Mouse (Mus musculus) liver, embryonic 14.5 days (tissue): ENCODE measurements around the gene Ormdl3. TPM values are rescaled to one million over a fixed set of nuclear protein-coding genes. Genes with fewer than 3 reads are reported as not detected.
A peak's percentile ranks its signal among the peaks of the same experiment; 100 is the strongest.

ENCODE experiments used
- ATAC-seq: fragments of 200-750 bp; cut with Nextera tagmentation; 2 replicates; pipeline ENCODE4 v1.8.0; 2017; ENCODE audit warnings: moderate number of reproducible peaks, mild to moderate bottlenecking, moderate library complexity; ENCODE audit not compliant: insufficient read depth
- DNase-seq, 3 experiments: peaks; one replicate each; pipeline ENCODE4 v3.0.0-alpha.2; 2012 to 2013; ENCODE audit warnings: low read depth in 3 of 3, low spot score in 3 of 3
- H3K27ac ChIP-seq: fragments of 300-500 bp; sonication (generic); 2 replicates; pipeline ENCODE4 v1.5.1; 2014; ENCODE audit warnings: moderate library complexity, mild to moderate bottlenecking, control low read depth, inconsistent platforms
- H3K27me3 ChIP-seq: fragments of 300-500 bp; sonication (generic); 2 replicates; pipeline ENCODE4 v1.6.1; 2014; ENCODE audit warnings: mild to moderate bottlenecking, low read length, moderate library complexity; ENCODE audit not compliant: control insufficient read depth, insufficient read depth
- H3K36me3 ChIP-seq: fragments of 300-500 bp; sonication (generic); replicated peaks from 2 replicates; pipeline ENCODE4 v1.6.1; 2014; ENCODE audit warnings: low read depth; ENCODE audit not compliant: control insufficient read depth, insufficient read depth
- H3K4me1 ChIP-seq, 2 experiments: fragments of 200-500 bp in 1 of 2; fragments of 300-500 bp in 1 of 2; sonication (generic) in 1 of 2; replicated peaks; 2 replicates each; pipeline ENCODE4 v1.6.1; 2012 to 2014; ENCODE audit warnings: antibody characterized with exemption in 1 of 2, inconsistent platforms in 1 of 2, low read length in 1 of 2; ENCODE audit not compliant: control insufficient read depth in 2 of 2, insufficient read depth in 2 of 2
- H3K4me2 ChIP-seq: fragments of 300-500 bp; sonication (generic); 2 replicates; pipeline ENCODE4 v1.6.1; 2014; ENCODE audit warnings: low read depth, mild to moderate bottlenecking, control low read depth, moderate library complexity
- H3K4me3 ChIP-seq, 2 experiments: fragments of 200-500 bp in 1 of 2; fragments of 300-500 bp in 1 of 2; sonication (generic) in 1 of 2; 2 replicates each; pipeline ENCODE4 v1.5.1; 2012 to 2014; ENCODE audit warnings: low read depth in 2 of 2, low read length in 2 of 2, mild to moderate bottlenecking in 2 of 2, control low read depth in 1 of 2, inconsistent platforms in 1 of 2, moderate library complexity in 1 of 2; ENCODE audit not compliant: insufficient read depth in 1 of 2
- H3K9ac ChIP-seq: fragments of 300-500 bp; sonication (generic); replicated peaks from 2 replicates; pipeline ENCODE4 v1.6.1; 2014; ENCODE audit warnings: mild to moderate bottlenecking, control low read depth, moderate library complexity
- H3K9me3 ChIP-seq: fragments of 300-500 bp; sonication (generic); 2 replicates; pipeline ENCODE4 v1.6.1; 2016; ENCODE audit warnings: low read length, mixed read lengths; ENCODE audit not compliant: control insufficient read depth
- CTCF ChIP-seq: IDR thresholded peaks from 2 replicates; pipeline ENCODE4 v1.5.1; 2016; ENCODE audit warnings: antibody characterized with exemption, low read depth, control low read depth
- EP300 ChIP-seq: IDR thresholded peaks from 2 replicates; pipeline ENCODE4 v1.6.1; 2016; ENCODE audit warnings: antibody characterized with exemption, low read depth
- WGBS: fragments of 180-500 bp; shearing (Covaris S2); extraction: QIAGEN DNeasy Blood & Tissue Kit; methylation state at CpG from one replicate; pipeline ENCODE4 v1.1.7; 2014; ENCODE audit not compliant: insufficient replicate concordance; 5-methylcytosine and 5-hydroxymethylcytosine counted together
- polyA plus RNA-seq, 2 experiments: library from polyadenylated mRNA; depleted of rRNA in 1 of 2; stranded (reverse) in 1 of 2; unstranded in 1 of 2; fragments of >200 nt; fragmentation: Nextera tagmentation in 1 of 2; extraction: Ambion mirVana in 1 of 2; gene quantifications; 2 replicates each; pipeline versions ENCODE4 v1.2.1 to v1.2.3; 2012 to 2014

The Ormdl3 gene
- polyA plus RNA-seq, 2 experiments = 6.4 to 27.4 TPM

GRCm38 (mm10) chr11:98553966-98554365 is 33.2 kb downstream of the Ormdl3 start:
- Histone ChIP-seq H3K4me2 (no peak overlapping the region), H3K9me3 (no peaks in the 10 kb centered on the region), H3K4me1 (peaks cover 11 to 12% of the 10 kb centered on the region in 2 experiments), H3K9ac (no peak overlapping the region), H3K27ac (no peak overlapping the region), H3K4me3 (no peak overlapping the region), H3K27me3 (peaks cover 16% of the 10 kb centered on the region), H3K36me3 (no peaks in the 10 kb centered on the region)
- DNase-seq (no peak), ATAC-seq (no peak)
- TF ChIP-seq CTCF (peak; percentile 40), EP300 (no peak)
- 80% methylated on average over 4 of the region's 4 CpGs for WGBS

DNA sequence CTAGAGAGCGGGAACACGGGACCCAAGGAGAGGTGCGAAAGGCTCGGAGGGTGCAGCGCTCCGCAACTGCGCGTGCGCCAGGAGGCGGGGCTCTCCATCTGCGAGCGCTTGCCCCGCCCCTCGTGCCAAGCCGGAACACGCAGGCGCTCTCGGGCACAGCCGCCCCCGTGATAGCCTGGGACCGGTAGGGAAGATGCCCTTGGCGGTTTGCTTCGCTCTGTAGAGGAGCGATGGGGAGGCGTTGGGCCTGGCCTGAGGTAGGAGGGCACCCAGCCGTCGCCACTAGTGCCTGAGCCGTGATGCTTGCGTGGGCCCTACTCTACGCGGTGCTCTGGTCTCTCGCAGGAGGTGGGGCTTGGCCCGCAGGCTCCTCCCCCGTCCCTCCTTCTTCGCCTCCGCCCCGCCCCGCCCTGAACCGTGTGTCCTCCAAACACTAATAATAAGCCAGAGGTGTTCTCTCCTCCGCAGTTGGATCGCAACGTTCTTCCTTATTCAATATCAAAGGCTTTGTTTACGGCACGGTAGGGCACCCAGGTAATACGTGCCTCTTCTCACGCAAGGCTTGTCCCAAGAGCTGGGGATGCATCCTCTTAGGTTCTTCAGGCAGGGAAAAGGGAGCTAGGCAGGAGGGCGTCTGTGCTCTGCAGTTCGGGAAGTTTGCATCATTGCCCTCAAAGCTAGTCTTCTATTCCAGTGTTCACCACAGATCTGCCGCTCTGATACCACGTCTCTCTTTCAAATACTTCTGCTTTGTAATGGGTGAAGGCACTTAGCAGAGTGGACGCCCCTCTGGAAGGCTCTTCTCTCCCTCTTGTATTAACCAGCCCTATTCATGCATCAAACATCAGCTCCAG is 36.0 kb downstream of the Ormdl3 start, which contains the start of gene Zpbp2:
TSS of gene Zpbp2 (plus strand) at position 123 of the 854 bp plus-strand sequence.
- TF ChIP-seq CTCF (no peak), EP300 (no peak)
- Histone ChIP-seq H3K9ac (peak within 1 kb of the TSS; percentile 74), H3K27me3 (peaks cover 44% of the 10 kb centered on the region), H3K4me1 (peaks cover 11 to 12% of the 10 kb centered on the region in 2 experiments), H3K4me3 (peak within 1 kb of the TSS; percentile 78 to 81), H3K27ac (peak within 1 kb of the TSS; percentile 65), H3K4me2 (peak within 1 kb of the TSS; percentile 95), H3K9me3 (no peaks in the 10 kb centered on the region), H3K36me3 (no peaks in the 10 kb centered on the region)
- ATAC-seq (peak; percentile 99), DNase-seq (peak; percentile 77 to 83 (median 80))
- WGBS = under 1% methylated on average over 51 of the region's 51 CpGs

DNA sequence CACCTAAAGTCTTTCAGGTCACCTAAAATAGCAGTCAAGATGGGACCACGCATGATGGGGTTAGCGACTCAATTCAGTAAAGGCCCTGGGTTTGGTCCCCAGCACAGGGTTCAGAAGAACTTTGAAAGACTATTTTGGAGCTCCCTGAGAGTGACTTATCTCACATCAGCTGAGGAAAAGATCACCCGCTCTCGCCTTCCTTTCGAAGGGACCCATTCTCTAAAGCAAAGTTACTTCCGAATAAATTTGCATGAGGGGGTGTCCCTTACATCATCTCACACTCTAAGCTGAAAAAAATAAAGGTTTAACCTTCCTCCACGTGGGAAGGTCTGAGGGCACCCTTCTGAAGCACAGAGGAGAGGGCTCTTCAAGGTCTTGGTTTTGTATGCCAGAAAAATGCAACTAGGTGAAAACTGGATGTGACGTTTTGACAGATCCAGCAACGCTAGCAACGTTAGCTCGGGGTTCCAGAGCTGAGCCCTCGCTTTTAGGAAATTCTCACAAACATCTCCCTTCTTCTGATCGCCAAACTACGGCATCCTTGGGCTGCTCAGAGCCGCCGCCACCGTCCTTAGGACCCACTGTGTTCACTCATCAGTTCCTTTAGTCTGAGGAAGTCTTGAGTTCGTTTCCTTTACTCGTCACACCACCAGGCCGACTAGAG is 36.7 kb downstream of the Ormdl3 start:
- H3K4me2 ChIP-seq = peak overlapping the region; percentile 95
- H3K9me3 ChIP-seq = no peaks in the 10 kb centered on the region
- peak overlapping the region; percentile 47 for H3K9ac ChIP-seq
- H3K4me3 ChIP-seq = peak overlapping the region; percentile 47 to 78
- 15% methylated on average over 20 of the region's 20 CpGs for WGBS
- H3K36me3 ChIP-seq = no peaks in the 10 kb centered on the region
- H3K4me1 ChIP-seq = peaks cover 11 to 12% of the 10 kb centered on the region in 2 experiments
- H3K27me3 ChIP-seq = peaks cover 52% of the 10 kb centered on the region
- TF ChIP-seq CTCF (no peak), EP300 (no peak)
- ATAC-seq (no peak), DNase-seq (no peak)
- H3K27ac ChIP-seq = no peak overlapping the region

DNA sequence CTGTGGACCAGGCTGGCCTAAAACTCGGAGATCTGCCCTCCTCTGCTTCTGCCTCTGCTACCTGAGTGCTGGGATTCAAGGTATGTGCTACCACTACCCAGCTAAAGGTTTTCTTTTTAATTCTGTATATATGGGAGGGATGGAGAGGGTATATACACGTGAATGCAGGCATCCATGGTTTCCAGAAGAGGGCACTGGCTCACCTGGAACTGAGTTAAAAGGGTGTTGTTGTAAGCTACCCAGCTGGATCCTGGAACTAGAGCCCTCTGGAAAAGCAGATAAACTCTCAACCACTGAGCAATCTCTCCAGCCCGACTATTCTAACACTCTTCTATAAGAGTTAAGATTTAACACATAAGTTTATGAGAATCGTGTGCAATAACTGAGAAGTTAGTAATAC is 37.8 kb downstream of the Ormdl3 start:
- ATAC-seq (no peak), DNase-seq (no peak)
- Histone ChIP-seq H3K4me1 (peaks cover 11 to 12% of the 10 kb centered on the region in 2 experiments), H3K9ac (no peak overlapping the region), H3K4me2 (no peak overlapping the region), H3K36me3 (no peaks in the 10 kb centered on the region), H3K27ac (no peak overlapping the region), H3K9me3 (no peaks in the 10 kb centered on the region), H3K4me3 (no peak overlapping the region), H3K27me3 (peaks cover 61% of the 10 kb centered on the region)
- TF ChIP-seq CTCF (peak; percentile 48), EP300 (no peak)
- WGBS = 26% methylated on average over 4 of the region's 4 CpGs

- TF ChIP-seq CTCF = no peak
- no peak for TF ChIP-seq EP300
- 27% methylated on average over 3 of the region's 3 CpGs for WGBS
- no peak overlapping the region for H3K27ac ChIP-seq
Observed at GRCm38 (mm10) chr11:98547308-98547693, 39.9 kb downstream of the Ormdl3 start.

More at GRCm38 (mm10) chr11:98547308-98547693, 39.9 kb downstream of the Ormdl3 start:
- Histone ChIP-seq H3K4me2 (no peak overlapping the region), H3K4me3 (no peak overlapping the region), H3K9me3 (no peaks in the 10 kb centered on the region), H3K4me1 (peaks cover 11 to 12% of the 10 kb centered on the region in 2 experiments), H3K27me3 (peaks cover 78% of the 10 kb centered on the region), H3K36me3 (no peaks in the 10 kb centered on the region), H3K9ac (no peak overlapping the region)
- no peak for ATAC-seq
- no peak for DNase-seq
